In genomic region chr17:33645073-33645472, GRCm38 (mm10) we compare ENCODE assay signal across 19 mouse cellular contexts.
"Had no signal": no experiment of that assay in that cellular context is flagged by ENCODE, and none has a peak within 500 bp of the region (broad histone marks: within the 10 kb centered on the region; RNA-seq: fewer than 3 reads in every experiment).

No protein-coding gene starts in this region.

- H3K4me1 ChIP-seq: limb, embryonic 13.5 days; midbrain, embryonic 12.5 days; midbrain, embryonic 15.5 days; neural tube, embryonic 12.5 days; neural tube, embryonic 15.5 days had no signal

- H3K27ac ChIP-seq: limb, embryonic 13.5 days; liver, embryonic 13.5 days; macrophage; midbrain, embryonic 12.5 days; midbrain, embryonic 15.5 days; neural tube, embryonic 12.5 days; neural tube, embryonic 15.5 days; stomach, postnatal 0 days had no signal

- H3K27me3 ChIP-seq: limb, embryonic 13.5 days; liver, embryonic 13.5 days; midbrain, embryonic 12.5 days; midbrain, embryonic 15.5 days; neural tube, embryonic 12.5 days; neural tube, embryonic 15.5 days had no signal

- H3K9me3 ChIP-seq: limb, embryonic 13.5 days; liver, embryonic 13.5 days; midbrain, embryonic 12.5 days; midbrain, embryonic 15.5 days; neural tube, embryonic 12.5 days; neural tube, embryonic 15.5 days had no signal

- H3K9ac ChIP-seq: limb, embryonic 13.5 days; liver, embryonic 13.5 days; lung, embryonic 14.5 days; midbrain, embryonic 12.5 days; midbrain, embryonic 15.5 days; neural tube, embryonic 12.5 days; neural tube, embryonic 15.5 days had no signal

- H3K4me3 ChIP-seq: limb, embryonic 13.5 days; liver, embryonic 13.5 days; midbrain, embryonic 12.5 days; midbrain, embryonic 15.5 days; neural tube, embryonic 15.5 days had no signal

- DNase-seq: kidney, postnatal 14 days; kidney, postnatal 4 days; left cerebral cortex, postnatal 4 days; liver; liver, embryonic 13.5 days; lung, embryonic 14.5 days; right cerebral cortex, adult 18-20 months; right cerebral cortex, postnatal 14 days; right cerebral cortex, postnatal 4 days; thymus, adult 2 months; thymus, postnatal 14 days; thymus, postnatal 4 days had no signal
